Mouse (Mus musculus) midbrain, embryonic 12.5 days (tissue): Measurements from ENCODE around the gene Pcolce. TPM values are rescaled to one million over a fixed set of nuclear protein-coding genes. Genes with fewer than 3 reads are reported as not detected.

Experiments used
- ATAC-seq: fragments of 200-750 bp; cut with Nextera tagmentation; 2 replicates; pipeline ENCODE4 v1.8.0; 2017; ENCODE audit warnings: low read depth, moderate TSS enrichment, moderate library complexity; ENCODE audit not compliant: low FRiP score
- H3K27ac ChIP-seq: fragments of 300-500 bp; sonication (generic); replicated peaks from 2 replicates; pipeline ENCODE4 v1.5.1; 2016; ENCODE audit warnings: mild to moderate bottlenecking
- H3K27me3 ChIP-seq: fragments of 300-500 bp; sonication (generic); 2 replicates; pipeline ENCODE4 v1.6.1; 2016; ENCODE audit warnings: mild to moderate bottlenecking
- H3K36me3 ChIP-seq: fragments of 300-500 bp; sonication (generic); 2 replicates; pipeline ENCODE4 v1.6.1; 2016
- H3K4me1 ChIP-seq: fragments of 300-500 bp; sonication (generic); 2 replicates; pipeline ENCODE4 v1.6.1; 2016
- H3K4me2 ChIP-seq: fragments of 300-500 bp; sonication (generic); replicated peaks from 2 replicates; pipeline ENCODE4 v1.6.1; 2016; ENCODE audit warnings: mild to moderate bottlenecking, moderate library complexity
- H3K4me3 ChIP-seq: fragments of 300-500 bp; sonication (generic); 2 replicates; pipeline ENCODE4 v1.5.1; 2016; ENCODE audit warnings: mild to moderate bottlenecking
- H3K9ac ChIP-seq: fragments of 300-500 bp; sonication (generic); replicated peaks from 2 replicates; pipeline ENCODE4 v1.6.1; 2016; ENCODE audit warnings: mild to moderate bottlenecking, moderate library complexity
- H3K9me3 ChIP-seq: fragments of 300-500 bp; sonication (generic); 2 replicates; pipeline ENCODE4 v1.6.1; 2016; ENCODE audit warnings: mild to moderate bottlenecking
- WGBS: fragments of 180-500 bp; shearing (Covaris S2); methylation state at CpG from one replicate; pipeline ENCODE4 v1.1.7; 2016; 5-methylcytosine and 5-hydroxymethylcytosine counted together
- polyA plus RNA-seq: library from polyadenylated mRNA; unstranded; fragments of >200 nt; fragmentation: Nextera tagmentation; extraction: Ambion mirVana; gene quantifications from 2 replicates; pipeline ENCODE4 v1.2.1, GENCODE M21; 2016

Gene Pcolce
- polyA plus RNA-seq, 1 experiment from 2014 or later, result 68.9 TPM

DNA sequence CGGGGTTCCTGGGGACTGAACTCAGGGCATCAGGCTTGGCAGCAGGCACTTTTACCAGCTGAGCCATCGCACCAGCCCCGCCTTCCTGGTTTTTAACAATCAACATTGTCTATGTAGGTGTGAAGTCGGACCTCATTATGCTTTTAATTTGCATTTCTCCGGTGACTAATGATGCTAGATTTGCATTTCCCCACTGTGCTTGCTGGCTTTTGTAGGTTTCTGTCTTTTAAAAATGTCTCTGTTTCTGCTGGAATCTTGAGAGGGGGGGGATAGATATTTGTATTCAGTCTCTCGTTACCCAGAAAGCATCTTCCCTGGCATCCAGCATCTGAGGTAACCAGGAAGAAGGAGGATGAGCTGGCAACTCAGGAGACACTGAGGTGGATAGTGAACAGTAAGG, 52.0 kb downstream of the Pcolce start:
- H3K36me3 ChIP-seq, result no peaks in the 10 kb centered on the region
- H3K4me3 ChIP-seq, result no peak overlapping the region
- no peak overlapping the region for H3K9ac ChIP-seq
- 75% methylated on average over 6 of the region's 6 CpGs for WGBS
- H3K27me3 ChIP-seq, result 0 out of 2 replicates have a peak, but pooled peaks cover 5% of the 10 kb centered on the region
- H3K4me1 ChIP-seq, result no peaks in the 10 kb centered on the region
- H3K27ac ChIP-seq, result no peak overlapping the region
- H3K9me3 ChIP-seq, result no peaks in the 10 kb centered on the region
- ATAC-seq, result no peak
- no peak overlapping the region for H3K4me2 ChIP-seq

Other genes with a start within 250 kb of the Pcolce start
- 0.03 TPM in 1 of 2 replicates, not detected in the other for gene Zan, start 136.7 kb downstream of the Pcolce start, polyA plus RNA-seq
- gene Pop7, start 111.3 kb downstream of the Pcolce start, polyA plus RNA-seq, result 58.0 and 58.1 TPM in 2 replicates
- gene Gigyf1, start 95.2 kb downstream of the Pcolce start, polyA plus RNA-seq, result 20.5 and 21.1 TPM in 2 replicates
- gene Epo, start 80.5 kb downstream of the Pcolce start, polyA plus RNA-seq, result 0.34 TPM in 1 of 2 replicates, not detected in the other
- gene Gnb2, start 80.3 kb downstream of the Pcolce start, polyA plus RNA-seq, result 464 and 467 TPM in 2 replicates
- 89.4 and 93.1 TPM in 2 replicates for gene Actl6b, start 60.3 kb downstream of the Pcolce start, polyA plus RNA-seq
- gene Tfr2, start 43.9 kb downstream of the Pcolce start, polyA plus RNA-seq, result 1.6 and 2.4 TPM in 2 replicates
- gene Mospd3, start 12.7 kb downstream of the Pcolce start, polyA plus RNA-seq, result 31.9 and 33.5 TPM in 2 replicates
- gene Fbxo24, start 15.2 kb upstream of the Pcolce start, polyA plus RNA-seq, result 0.23 and 0.24 TPM in 2 replicates
- 31.3 and 33.5 TPM in 2 replicates for gene Lrch4, start 15.3 kb upstream of the Pcolce start, polyA plus RNA-seq
- gene Gm20605, start 15.4 kb upstream of the Pcolce start, polyA plus RNA-seq, result 10.7 and 12.9 TPM in 2 replicates
- gene Sap25, start 27.6 kb upstream of the Pcolce start, polyA plus RNA-seq, result 8.1 and 10.7 TPM in 2 replicates
- gene Irs3, start 31.9 kb upstream of the Pcolce start, polyA plus RNA-seq, result 0.14 and 0.29 TPM in 2 replicates
- 25.9 and 29.0 TPM in 2 replicates for gene Agfg2, start 70.9 kb upstream of the Pcolce start, polyA plus RNA-seq
- gene Nyap1, start 127.8 kb upstream of the Pcolce start, polyA plus RNA-seq, result 22.1 TPM in 2 replicates
- gene Tsc22d4, start 131.9 kb upstream of the Pcolce start, polyA plus RNA-seq, result 68.4 and 71.4 TPM in 2 replicates
- gene Ppp1r35, start 165.1 kb upstream of the Pcolce start, polyA plus RNA-seq, result 67.7 and 73.0 TPM in 2 replicates
- gene Mepce, start 173.9 kb upstream of the Pcolce start, polyA plus RNA-seq, result 12.1 and 13.7 TPM in 2 replicates
- gene Zcwpw1, start 174.0 kb upstream of the Pcolce start, polyA plus RNA-seq, result 14.9 and 17.9 TPM in 2 replicates
- gene Pilra, start 222.5 kb upstream of the Pcolce start, polyA plus RNA-seq, result 0.29 and 0.33 TPM in 2 replicates
- gene Pilrb1, start 244.3 kb upstream of the Pcolce start, polyA plus RNA-seq, result not detected in 2 replicates